Mouse (Mus musculus) sigmoid colon, adult 10 weeks (tissue): Measurements from ENCODE around the gene G2e3. TPM values are rescaled to one million over a fixed set of nuclear protein-coding genes. Genes with fewer than 3 reads are reported as not detected.

Experiments used
- polyA plus RNA-seq: library from polyadenylated mRNA; stranded (reverse); fragments of 350-450 nt; fragmentation: Illumina TruSeq; extraction: RNeasy Lipid Tissue Mini Kit (QIAGEN cat#74804); gene quantifications from one replicate; pipeline ENCODE4 v1.2.3, GENCODE M21; 2014; ENCODE audit warnings: low read depth, low replicate concordance

G2e3 gene
- polyA plus RNA-seq = 42.4 TPM

GRCm38 (mm10) chr12:51347988-51348697 lies at the start of gene G2e3:
Gene G2e3 (plus strand): TSS chr12:51348061.

GRCm38 (mm10) chr12:51377003-51377887 lies 29.4 kb downstream of the G2e3 start, which contains the start of gene Scfd1:
Gene Scfd1 (plus strand): TSS chr12:51377510.

Other genes starting within 250 kb of the G2e3 start
- 152 TPM for gene Scfd1, start 29.4 kb downstream of the G2e3 start, polyA plus RNA-seq
- gene Coch, start 245.3 kb downstream of the G2e3 start, polyA plus RNA-seq = 1.1 TPM